Comparison of ENCODE assay signal across 8 mouse cellular contexts in the genomic region with DNA sequence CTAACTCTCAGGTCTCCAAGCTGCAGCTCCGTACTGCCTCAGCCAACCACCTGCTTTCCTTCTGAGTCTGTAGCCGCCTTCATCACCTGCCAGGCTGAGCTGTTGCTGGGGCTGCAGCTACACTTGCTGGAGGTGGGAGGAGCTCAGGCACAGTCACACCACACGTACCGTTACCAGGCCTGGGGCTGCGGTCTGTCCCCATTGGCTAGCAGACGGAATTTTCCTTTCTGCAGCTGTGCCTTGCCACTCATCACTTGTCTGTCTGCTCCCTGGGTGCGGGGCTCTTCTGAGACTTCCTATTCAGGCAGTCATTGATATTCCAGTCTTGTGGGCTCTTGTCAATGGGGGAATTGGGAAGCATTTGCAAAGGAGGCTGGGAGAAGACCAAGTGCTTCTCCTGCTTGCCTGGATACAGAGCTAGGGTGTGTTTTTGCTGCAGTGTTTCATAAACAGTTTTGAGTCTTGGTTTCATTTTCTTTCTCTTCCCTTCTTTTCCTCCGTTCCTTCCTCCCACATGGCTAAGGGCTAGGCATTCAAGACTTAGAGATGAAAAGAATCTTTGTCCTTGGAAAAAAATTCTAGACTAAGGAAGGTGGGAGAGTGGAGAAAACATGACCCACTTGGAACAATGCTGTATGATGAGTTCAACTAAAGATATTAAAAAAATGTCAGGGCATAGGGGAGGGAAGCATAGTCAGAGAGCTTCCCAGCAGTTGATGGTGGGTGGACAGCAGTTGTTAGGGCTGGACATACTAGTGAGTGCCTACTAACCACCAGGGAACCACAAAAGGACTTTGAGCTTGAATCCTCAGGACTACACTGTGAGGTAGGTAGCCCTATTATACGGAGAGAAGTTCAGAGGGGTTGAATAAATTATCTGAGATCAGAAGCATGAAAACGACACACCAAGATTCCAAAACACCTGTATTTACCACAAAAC. TPM values are rescaled to one million over a fixed set of nuclear protein-coding genes. Genes with fewer than 3 reads are reported as not detected.
DNase-seq lines count a peak whose midpoint lies in the region; ATAC-seq lines count a peak whose summit lies in the region.

No protein-coding gene starts in this region.

- no peaks in the 10 kb centered on the region for H3K36me3 ChIP-seq in intestine, embryonic 15.5 days
- H3K36me3 ChIP-seq in neural tube, embryonic 14.5 days (ENCODE audit: control insufficient read depth, insufficient read depth, low read length) = no peaks in the 10 kb centered on the region

- H3K9me3 ChIP-seq in intestine, embryonic 15.5 days = no peaks in the 10 kb centered on the region
- no peaks in the 10 kb centered on the region for H3K9me3 ChIP-seq in neural tube, embryonic 14.5 days (ENCODE audit: control insufficient read depth, low read length)

- no peak overlapping the region for H3K27ac ChIP-seq in intestine, embryonic 15.5 days
- H3K27ac ChIP-seq in neural tube, embryonic 14.5 days (ENCODE audit: low read depth, low read length) = peak overlapping the region; percentile 66

- H3K4me3 ChIP-seq in intestine, embryonic 15.5 days (replicated peaks) = no peak overlapping the region
- H3K4me3 ChIP-seq in neural tube, embryonic 14.5 days (ENCODE audit: low read depth, low read length) = no peak overlapping the region

- peak; percentile 7 for DNase-seq in kidney, postnatal 14 days
- no peak for DNase-seq in kidney, adult 8-10 months
- DNase-seq in cerebellum, adult 9-11 months = peak; percentile 69
- DNase-seq in frontal cortex, postnatal 14 days (ENCODE audit: low spot score in 2 of 2) = peak; percentile 55 to 78
- peak; percentile 17 to 19 for DNase-seq in lung, adult 18-20 months
- DNase-seq in spleen, postnatal 36 days (ENCODE audit: low spot score in 2 of 2) = no peak

- peak overlapping the region; percentile 30 for H3K4me2 ChIP-seq in intestine, embryonic 15.5 days (replicated peaks)
- H3K4me2 ChIP-seq in neural tube, embryonic 14.5 days (ENCODE audit: low read depth, low read length) = no peak overlapping the region

- WGBS in intestine, embryonic 15.5 days = 27% methylated on average over 10 of the region's 10 CpGs
- 11% methylated on average over 10 of the region's 10 CpGs for WGBS in neural tube, embryonic 14.5 days

- H3K27me3 ChIP-seq in intestine, embryonic 15.5 days (replicated peaks) = no peaks in the 10 kb centered on the region
- H3K27me3 ChIP-seq in neural tube, embryonic 14.5 days (ENCODE audit: control insufficient read depth, insufficient read depth, low read length) = no peaks in the 10 kb centered on the region

- ATAC-seq in intestine, embryonic 15.5 days = peak; percentile 65; the same call in 1 of the 2 replicates
- ATAC-seq in neural tube, embryonic 14.5 days (ENCODE audit: low read depth) = peak; percentile 87

- H3K4me1 ChIP-seq in intestine, embryonic 15.5 days (replicated peaks) = no peaks in the 10 kb centered on the region
- H3K4me1 ChIP-seq in neural tube, embryonic 14.5 days (ENCODE audit: control insufficient read depth, insufficient read depth, low read length) = peaks cover 16% of the 10 kb centered on the region

- no peak overlapping the region for H3K9ac ChIP-seq in intestine, embryonic 15.5 days
- no peak overlapping the region for H3K9ac ChIP-seq in neural tube, embryonic 14.5 days (replicated peaks; ENCODE audit: low read depth, low read length)

RNA-seq across cellular contexts. Expression of a gene that starts 11.2 kb away (rescaled TPM):
- polyA plus RNA-seq in intestine, embryonic 15.5 days (2015; fragmentation: Nextera tagmentation; extraction: Ambion mirVana) = 3.3 and 3.5 TPM in 2 replicates
- polyA plus RNA-seq in neural tube, embryonic 14.5 days (2014; fragmentation: Nextera tagmentation; extraction: Ambion mirVana) = 59.8 and 81.4 TPM in 2 replicates

Comparison
In these comparisons a context has a peak if more than half of its experiments do, and no peak if none do; other contexts are left out.
1. DNase-seq: peak in kidney, postnatal 14 days (single experiment), cerebellum, adult 9-11 months (single experiment), frontal cortex, postnatal 14 days (2 of 2) and lung, adult 18-20 months (2 of 2); none in kidney, adult 8-10 months (0 of 2) and spleen, postnatal 36 days (0 of 2).
2. RNA of a gene that starts 11.2 kb away (polyA plus RNA-seq): 59.8 to 81.4 TPM in neural tube, embryonic 14.5 days; 3.3 to 3.5 TPM in intestine, embryonic 15.5 days; every median in the first group is over 10 times any median in the second.